Mouse (Mus musculus): ENCODE measurements around the gene Stox1. TPM values are rescaled to one million over a fixed set of nuclear protein-coding genes. Genes with fewer than 3 reads are reported as not detected.

Stox1 gene
- polyA plus RNA-seq, 1 experiment from 2014 or later: 2.1 TPM

Small RNAs within 50 kb of the gene (microRNA-seq; reads per million reads assigned to microRNA genes)
- not detected for gene Mir7215

Other genes starting within 250 kb of the Stox1 start
- gene Vps26a, start 239.3 kb downstream of the Stox1 start, polyA plus RNA-seq (2015; fragmentation: Nextera tagmentation; extraction: Ambion mirVana): 84.6 and 88.6 TPM in 2 replicates
- 8.2 and 9.6 TPM in 2 replicates for gene Srgn, start 198.7 kb downstream of the Stox1 start, polyA plus RNA-seq (2015; fragmentation: Nextera tagmentation; extraction: Ambion mirVana)
- gene Kif1bp, start 147.7 kb downstream of the Stox1 start, polyA plus RNA-seq (2015; fragmentation: Nextera tagmentation; extraction: Ambion mirVana): 35.5 and 39.0 TPM in 2 replicates
- gene Ddx21, start 123.8 kb downstream of the Stox1 start, polyA plus RNA-seq (2015; fragmentation: Nextera tagmentation; extraction: Ambion mirVana): 20.8 and 23.2 TPM in 2 replicates
- 116 and 119 TPM in 2 replicates for gene Ddx50, start 74.9 kb downstream of the Stox1 start, polyA plus RNA-seq (2015; fragmentation: Nextera tagmentation; extraction: Ambion mirVana)
- 148 and 149 TPM in 2 replicates for gene Ccar1, start 66.2 kb upstream of the Stox1 start, polyA plus RNA-seq (2015; fragmentation: Nextera tagmentation; extraction: Ambion mirVana)
- 23.4 and 28.4 TPM in 2 replicates for gene Tet1, start 182.9 kb upstream of the Stox1 start, polyA plus RNA-seq (2015; fragmentation: Nextera tagmentation; extraction: Ambion mirVana)
- gene Slc25a16, start 194.5 kb upstream of the Stox1 start, polyA plus RNA-seq (2015; fragmentation: Nextera tagmentation; extraction: Ambion mirVana): 19.0 and 19.4 TPM in 2 replicates
- 16.6 and 19.7 TPM in 2 replicates for gene Dna2, start 220.9 kb upstream of the Stox1 start, polyA plus RNA-seq (2015; fragmentation: Nextera tagmentation; extraction: Ambion mirVana)

All from kidney, embryonic 16.5 days (tissue).